ENCODE assay signal across 10 mouse cellular contexts in genomic region chr5:146420081-146420480, GRCm38 (mm10). TPM values are rescaled to one million over a fixed set of nuclear protein-coding genes. Genes with fewer than 3 reads are reported as not detected.
DNase-seq lines count a peak whose midpoint lies in the region; ATAC-seq lines count a peak whose summit lies in the region.
"Had no signal": no experiment of that assay in that cellular context is flagged by ENCODE, and none has a peak within 500 bp of the region (broad histone marks: within the 10 kb centered on the region; RNA-seq: fewer than 3 reads in every experiment).

No protein-coding gene starts in this region.

- H3K9ac ChIP-seq in midbrain, embryonic 11.5 days (ENCODE audit: low read length), result no peak overlapping the region
- H3K9ac ChIP-seq in midbrain, embryonic 13.5 days (replicated peaks), result no peak overlapping the region
- H3K9ac ChIP-seq: heart, embryonic 13.5 days; neural tube, embryonic 12.5 days had no signal

- no peaks in the 10 kb centered on the region for H3K36me3 ChIP-seq in midbrain, embryonic 11.5 days (ENCODE audit: control insufficient read depth, insufficient read depth, low read length)
- 0 out of 2 replicates have a peak, but pooled peaks cover 2% of the 10 kb centered on the region for H3K36me3 ChIP-seq in midbrain, embryonic 13.5 days
- H3K36me3 ChIP-seq in limb, embryonic 10.5 days, result no peaks in the 10 kb centered on the region
- H3K36me3 ChIP-seq: heart, embryonic 13.5 days; neural tube, embryonic 12.5 days had no signal

- no peaks in the 10 kb centered on the region for H3K9me3 ChIP-seq in midbrain, embryonic 11.5 days (ENCODE audit: control insufficient read depth, low read length)
- H3K9me3 ChIP-seq in midbrain, embryonic 13.5 days, result no peaks in the 10 kb centered on the region
- no peaks in the 10 kb centered on the region for H3K9me3 ChIP-seq in limb, embryonic 10.5 days (replicated peaks)
- H3K9me3 ChIP-seq: heart, embryonic 13.5 days; neural tube, embryonic 12.5 days had no signal

- H3K27me3 ChIP-seq in midbrain, embryonic 11.5 days (ENCODE audit: control insufficient read depth, insufficient read depth, low read length), result no peaks in the 10 kb centered on the region
- H3K27me3 ChIP-seq in midbrain, embryonic 13.5 days, result no peaks in the 10 kb centered on the region
- H3K27me3 ChIP-seq in limb, embryonic 10.5 days (ENCODE audit: low read depth, poor library complexity, severe bottlenecking), result no peaks in the 10 kb centered on the region
- H3K27me3 ChIP-seq: neural tube, embryonic 12.5 days had no signal

- H3K4me3 ChIP-seq in midbrain, embryonic 11.5 days (ENCODE audit: low read depth, low read length), result no peak overlapping the region
- H3K4me3 ChIP-seq in midbrain, embryonic 13.5 days (replicated peaks), result no peak overlapping the region
- no peak overlapping the region for H3K4me3 ChIP-seq in limb, embryonic 10.5 days
- H3K4me3 ChIP-seq: heart, embryonic 13.5 days; neural tube, embryonic 12.5 days had no signal

- 61% methylated on average over 1 of the region's 1 CpGs for WGBS in midbrain, embryonic 11.5 days
- 55% methylated on average over 1 of the region's 1 CpGs for WGBS in midbrain, embryonic 13.5 days
- WGBS in limb, embryonic 10.5 days, result 74% methylated on average over 1 of the region's 1 CpGs

- ATAC-seq in midbrain, embryonic 11.5 days (ENCODE audit: low FRiP score), result peak; percentile 50; the same call in 1 of the 2 replicates
- no peak for ATAC-seq in midbrain, embryonic 13.5 days
- ATAC-seq in monocyte, adult 5-6 weeks (replicated peaks; ENCODE audit: insufficient number of reproducible peaks, low FRiP score, low TSS enrichment, poor library complexity, severe bottlenecking), result no peak

- no peak overlapping the region for H3K4me2 ChIP-seq in midbrain, embryonic 11.5 days
- H3K4me2 ChIP-seq in midbrain, embryonic 13.5 days (replicated peaks), result no peak overlapping the region
- H3K4me2 ChIP-seq: heart, embryonic 13.5 days; neural tube, embryonic 12.5 days had no signal

- no peaks in the 10 kb centered on the region; the same call in 1 of the 2 replicates for H3K4me1 ChIP-seq in midbrain, embryonic 11.5 days (ENCODE audit: control insufficient read depth, insufficient read depth, low read length)
- H3K4me1 ChIP-seq in midbrain, embryonic 13.5 days (replicated peaks), result peaks cover 14% of the 10 kb centered on the region
- H3K4me1 ChIP-seq in limb, embryonic 10.5 days, result peaks cover 8% of the 10 kb centered on the region; the same call in 1 of the 2 replicates

- DNase-seq in adrenal gland, adult 2 months, result peak; percentile 33
- no peak for DNase-seq in adrenal gland, adult 8-10 months
- DNase-seq in midbrain, embryonic 11.5 days (ENCODE audit: low spot score, missing footprints), result peak; percentile 90
- peak; percentile 64 for DNase-seq in embryo, embryonic 10.5 days (ENCODE audit: low spot score)
- DNase-seq in limb, embryonic 10.5 days (ENCODE audit: low spot score), result peak; percentile 57
- peak; percentile 70 for DNase-seq in retina, postnatal 1 day

- no peak overlapping the region for H3K27ac ChIP-seq in midbrain, embryonic 11.5 days (ENCODE audit: low read depth, low read length)
- H3K27ac ChIP-seq in midbrain, embryonic 13.5 days, result no peak overlapping the region
- H3K27ac ChIP-seq in limb, embryonic 10.5 days, result no peak overlapping the region
- H3K27ac ChIP-seq: heart, embryonic 13.5 days; neural tube, embryonic 12.5 days had no signal

RNA-seq across cellular contexts. Expression of gene Wasf3, which starts 35.3 kb away (rescaled TPM):
- 10 to 100 TPM; 21.0 to 22.9 TPM for total RNA-seq in adrenal gland, adult 2 months (2021)
- polyA plus RNA-seq in adrenal gland, adult 2 months (2012; rRNA removed), result 24.9 and 34.2 TPM in 2 replicates
- total RNA-seq in adrenal gland, adult 8-10 months (2022), result 10 to 100 TPM; 23.8 to 26.9 (median 25.3) TPM
- polyA plus RNA-seq in midbrain, embryonic 11.5 days (2014; fragmentation: Nextera tagmentation; extraction: Ambion mirVana), result 6.3 and 6.4 TPM in 2 replicates
- polyA plus RNA-seq in midbrain, embryonic 13.5 days (2015; fragmentation: Nextera tagmentation; extraction: Ambion mirVana), result 11.5 and 12.1 TPM in 2 replicates
- polyA plus RNA-seq in limb, embryonic 10.5 days (2016; fragmentation: Nextera tagmentation; extraction: Ambion mirVana), result 4.1 and 4.8 TPM in 2 replicates
- not detected in 3 replicates for total RNA-seq in monocyte, adult 5-6 weeks (2017)
